In the genomic region with DNA sequence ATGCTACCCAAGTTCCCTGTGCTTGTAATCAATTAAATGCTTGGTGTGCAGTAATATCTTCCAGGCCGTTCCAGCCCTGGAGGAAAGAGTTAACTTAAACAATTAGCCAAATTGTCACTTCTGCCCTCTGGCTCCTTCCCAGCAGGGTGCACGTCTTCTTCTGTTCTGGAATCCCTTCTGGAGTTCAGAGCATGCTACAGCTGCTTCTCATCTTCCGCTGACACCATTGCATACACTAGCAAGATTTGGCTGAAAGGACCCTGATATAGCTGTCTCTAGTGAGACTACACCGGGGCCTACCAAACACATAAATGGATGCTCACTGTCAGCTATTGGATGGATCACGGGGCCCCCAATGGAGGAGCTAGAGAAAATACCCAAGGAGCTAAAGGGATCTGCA, we compare ENCODE assay signal across 7 mouse cellular contexts.
DNase-seq lines count a peak whose midpoint lies in the region; ATAC-seq and TF ChIP-seq lines count a peak whose summit lies in the region.
"Not testable (repeated sequence)": the region's sequence is repeated elsewhere in the genome, so short reads cannot be mapped to it uniquely, and the experiment has no call there.

No protein-coding gene starts in this region.

- H3K36me3 ChIP-seq in embryonic facial prominence, embryonic 14.5 days (ENCODE audit: control insufficient read depth, insufficient read depth, low read length); hindbrain, embryonic 14.5 days (replicated peaks; ENCODE audit: control insufficient read depth, insufficient read depth); lung, embryonic 14.5 days (ENCODE audit: insufficient read depth); midbrain, embryonic 14.5 days (ENCODE audit: control insufficient read depth, insufficient read depth, low read length): not testable (repeated sequence)

- not testable (repeated sequence) for H3K27me3 ChIP-seq in embryonic facial prominence, embryonic 14.5 days (replicated peaks; ENCODE audit: control insufficient read depth, insufficient read depth, low read length); hindbrain, embryonic 14.5 days (ENCODE audit: control insufficient read depth, insufficient read depth, low read length); lung, embryonic 14.5 days (ENCODE audit: insufficient read depth, low read length); midbrain, embryonic 14.5 days (ENCODE audit: control insufficient read depth, insufficient read depth, low read length)

- H3K9me3 ChIP-seq in embryonic facial prominence, embryonic 14.5 days (ENCODE audit: control insufficient read depth, low read length); hindbrain, embryonic 14.5 days (ENCODE audit: control insufficient read depth, low read length); lung, embryonic 14.5 days (ENCODE audit: low read depth, low read length); midbrain, embryonic 14.5 days (ENCODE audit: control insufficient read depth, low read length): not testable (repeated sequence)

- not testable (repeated sequence) for ATAC-seq in embryonic facial prominence, embryonic 14.5 days (ENCODE audit: low read depth); midbrain, embryonic 14.5 days (ENCODE audit: low FRiP score, low TSS enrichment)
- ATAC-seq in hindbrain, embryonic 14.5 days (ENCODE audit: low FRiP score) = 0 out of 2 replicates have a peak, but pooled peaks have one; percentile 27
- ATAC-seq in lung, embryonic 14.5 days (ENCODE audit: insufficient read depth) = peak; percentile 56; the same call in 1 of the 2 replicates

- not testable (repeated sequence) for H3K4me3 ChIP-seq in embryonic facial prominence, embryonic 14.5 days (ENCODE audit: low read depth, low read length); hindbrain, embryonic 14.5 days (replicated peaks; ENCODE audit: low read length); lung, embryonic 14.5 days (ENCODE audit: low read depth, low read length); midbrain, embryonic 14.5 days (replicated peaks; ENCODE audit: low read depth, low read length)

- not testable (repeated sequence) for TF ChIP-seq CTCF in lung, embryonic 14.5 days (IDR thresholded peaks at IDR 0.05; ENCODE audit: low read depth)

- H3K9ac ChIP-seq in embryonic facial prominence, embryonic 14.5 days (ENCODE audit: low read depth, low read length); hindbrain, embryonic 14.5 days; lung, embryonic 14.5 days; midbrain, embryonic 14.5 days (replicated peaks; ENCODE audit: low read length): not testable (repeated sequence)

- not testable (repeated sequence) for H3K4me1 ChIP-seq in embryonic facial prominence, embryonic 14.5 days (ENCODE audit: control insufficient read depth, insufficient read depth, low read length); hindbrain, embryonic 14.5 days (replicated peaks; ENCODE audit: control insufficient read depth, insufficient read depth, low read length); lung, embryonic 14.5 days (ENCODE audit: insufficient read depth); midbrain, embryonic 14.5 days (ENCODE audit: control insufficient read depth, insufficient read depth, low read length)

- 30% methylated on average over 5 of the region's 5 CpGs for WGBS in embryonic facial prominence, embryonic 14.5 days
- WGBS in hindbrain, embryonic 14.5 days = 32% methylated on average over 5 of the region's 5 CpGs
- WGBS in lung, embryonic 14.5 days = 40% methylated on average over 5 of the region's 5 CpGs
- WGBS in midbrain, embryonic 14.5 days = 31% methylated on average over 5 of the region's 5 CpGs

- DNase-seq in embryo, embryonic 11 days = peak; percentile 26
- peak; percentile 44 for DNase-seq in embryonic facial prominence, embryonic 14.5 days (ENCODE audit: low spot score)
- not testable (repeated sequence) for DNase-seq in hindbrain, embryonic 14.5 days (ENCODE audit: low spot score)
- peak; percentile 33 for DNase-seq in kidney, postnatal 14 days
- peak; percentile 75 for DNase-seq in lung, embryonic 14.5 days
- peak; percentile 4 for DNase-seq in mesoderm, embryonic 11.5 days (ENCODE audit: low read depth, low spot score)
- DNase-seq in midbrain, embryonic 14.5 days = peak; percentile 26

- not testable (repeated sequence) for H3K27ac ChIP-seq in embryonic facial prominence, embryonic 14.5 days (replicated peaks; ENCODE audit: low read depth, low read length); hindbrain, embryonic 14.5 days; lung, embryonic 14.5 days (ENCODE audit: low read depth); midbrain, embryonic 14.5 days (replicated peaks; ENCODE audit: low read depth, low read length)

- H3K4me2 ChIP-seq in embryonic facial prominence, embryonic 14.5 days (ENCODE audit: low read depth, low read length); hindbrain, embryonic 14.5 days (replicated peaks); lung, embryonic 14.5 days; midbrain, embryonic 14.5 days (ENCODE audit: low read length): not testable (repeated sequence)
